ENCODE assay signal across 16 mouse cellular contexts in genomic region chr7:96880221-96880944, GRCm38 (mm10).
"Had no signal": no experiment of that assay in that cellular context is flagged by ENCODE, and none has a peak within 500 bp of the region (broad histone marks: within the 10 kb centered on the region; RNA-seq: fewer than 3 reads in every experiment).

No protein-coding gene starts in this region.

- H3K9ac ChIP-seq: kidney, embryonic 15.5 days; limb, embryonic 12.5 days; limb, embryonic 15.5 days; liver, embryonic 14.5 days; liver, postnatal 0 days; lung, embryonic 15.5 days had no signal

- H3K9me3 ChIP-seq: kidney, embryonic 15.5 days; limb, embryonic 12.5 days; limb, embryonic 15.5 days; lung, embryonic 15.5 days; megakaryocyte, embryonic 14.5 days; midbrain, embryonic 10.5 days had no signal

- H3K4me1 ChIP-seq: kidney, embryonic 15.5 days; megakaryocyte, embryonic 14.5 days; midbrain, embryonic 10.5 days had no signal

- ATAC-seq: liver, postnatal 0 days had no signal

- H3K36me3 ChIP-seq: lung, embryonic 15.5 days had no signal

- DNase-seq: kidney, postnatal 10 days; kidney, postnatal 36 days; left cerebral cortex, postnatal 4 days; liver, postnatal 0 days; lung, postnatal 10 days; lung, postnatal 36 days; thymus, adult 18-20 months; thymus, postnatal 36 days had no signal

- H3K4me2 ChIP-seq: kidney, embryonic 15.5 days; limb, embryonic 12.5 days; limb, embryonic 15.5 days; liver, embryonic 11.5 days; lung, embryonic 15.5 days had no signal

- H3K27ac ChIP-seq: kidney, embryonic 15.5 days; limb, embryonic 12.5 days; limb, embryonic 15.5 days; liver, embryonic 14.5 days; lung, embryonic 15.5 days had no signal

- H3K4me3 ChIP-seq: kidney, embryonic 15.5 days; limb, embryonic 12.5 days; limb, embryonic 15.5 days; lung, embryonic 15.5 days; megakaryocyte, embryonic 14.5 days; midbrain, embryonic 10.5 days had no signal

- H3K27me3 ChIP-seq: kidney, embryonic 15.5 days; limb, embryonic 12.5 days; limb, embryonic 15.5 days; lung, embryonic 15.5 days had no signal
